Mouse (Mus musculus) CD4-positive, CD25-positive, alpha-beta regulatory T cell, adult 2 months (primary cell): ENCODE data around the gene Sowahb.

ENCODE experiments used
- DNase-seq: peaks from one replicate; pipeline ENCODE4 v3.0.0-alpha.2; 2012; ENCODE audit warnings: low read depth, low spot score

Gene Sowahb

DNA sequence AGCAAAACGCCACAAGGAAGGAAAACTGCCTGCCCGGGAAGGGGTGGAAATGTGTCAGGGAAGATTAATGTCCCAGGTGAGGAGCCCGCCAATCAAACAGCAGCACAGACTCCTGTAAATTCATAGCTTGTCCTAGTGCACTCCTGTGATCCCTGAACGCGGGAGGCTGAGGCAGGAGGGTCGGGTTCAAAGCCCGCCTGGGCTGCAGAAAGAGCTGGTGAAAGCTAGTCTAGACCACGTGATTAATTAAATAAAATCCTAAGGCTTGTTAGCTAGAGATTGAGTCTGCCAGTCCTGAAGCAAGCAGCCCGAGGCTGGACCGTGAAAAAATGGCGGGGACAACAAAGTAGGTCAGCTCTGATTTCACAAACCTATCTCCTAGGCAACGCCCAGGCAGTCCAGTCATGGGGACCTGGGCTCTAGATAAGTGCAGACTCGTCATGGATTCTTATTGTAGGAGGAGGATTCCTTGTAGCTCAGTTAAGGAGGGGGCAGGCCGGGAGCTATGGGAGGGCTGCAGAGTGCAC is 38.9 kb downstream of the Sowahb start:
- no peak for DNase-seq

DNA sequence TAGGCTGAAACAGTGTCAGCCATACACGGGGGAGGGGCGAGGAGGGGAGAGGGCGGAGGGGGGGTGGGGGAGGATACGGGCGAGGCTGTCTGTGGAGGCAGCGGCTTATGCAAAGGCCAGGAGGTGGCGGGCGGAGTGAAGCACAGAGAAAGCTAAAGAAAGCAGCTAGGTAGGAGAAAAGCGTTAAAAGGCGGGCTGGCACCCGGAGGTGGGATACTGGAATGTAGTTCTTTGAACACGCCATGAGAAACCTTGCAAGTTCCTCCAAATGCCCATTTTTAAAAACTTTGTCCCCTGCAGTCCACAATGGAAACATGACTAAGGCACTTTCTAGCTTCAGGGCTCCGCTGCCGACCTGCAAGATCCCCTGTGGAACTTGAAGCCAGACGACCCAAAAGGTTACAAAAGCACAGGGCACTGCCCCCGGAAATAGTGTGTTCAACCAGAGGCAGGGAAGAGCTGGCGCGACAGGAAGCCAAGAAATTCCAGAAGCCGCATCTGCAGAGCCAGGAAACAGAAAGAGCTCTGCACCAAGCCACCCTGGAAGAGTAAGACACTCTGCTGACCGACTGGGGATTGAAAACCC is 39.5 kb downstream of the Sowahb start:
- peak; percentile 2 for DNase-seq

DNA sequence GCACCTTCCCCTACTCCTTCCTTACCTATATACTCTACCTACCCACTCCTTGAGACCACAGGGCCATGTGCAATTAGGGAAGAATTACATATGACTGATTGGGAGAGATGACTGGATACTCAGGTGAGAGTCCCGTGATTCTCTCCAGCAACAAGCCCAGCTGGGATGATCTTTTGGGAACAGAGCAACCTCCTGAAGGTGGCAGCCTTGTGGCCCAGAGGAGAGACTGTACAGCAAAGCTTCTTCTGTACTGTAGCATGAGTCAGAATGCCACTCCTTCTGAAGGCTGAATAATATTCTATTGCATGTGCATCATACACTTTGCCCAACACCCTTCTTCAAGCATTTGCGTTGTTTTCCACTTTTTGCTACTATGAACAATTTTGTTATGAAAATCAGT is 42.2 kb downstream of the Sowahb start:
- DNase-seq: no peak

DNA sequence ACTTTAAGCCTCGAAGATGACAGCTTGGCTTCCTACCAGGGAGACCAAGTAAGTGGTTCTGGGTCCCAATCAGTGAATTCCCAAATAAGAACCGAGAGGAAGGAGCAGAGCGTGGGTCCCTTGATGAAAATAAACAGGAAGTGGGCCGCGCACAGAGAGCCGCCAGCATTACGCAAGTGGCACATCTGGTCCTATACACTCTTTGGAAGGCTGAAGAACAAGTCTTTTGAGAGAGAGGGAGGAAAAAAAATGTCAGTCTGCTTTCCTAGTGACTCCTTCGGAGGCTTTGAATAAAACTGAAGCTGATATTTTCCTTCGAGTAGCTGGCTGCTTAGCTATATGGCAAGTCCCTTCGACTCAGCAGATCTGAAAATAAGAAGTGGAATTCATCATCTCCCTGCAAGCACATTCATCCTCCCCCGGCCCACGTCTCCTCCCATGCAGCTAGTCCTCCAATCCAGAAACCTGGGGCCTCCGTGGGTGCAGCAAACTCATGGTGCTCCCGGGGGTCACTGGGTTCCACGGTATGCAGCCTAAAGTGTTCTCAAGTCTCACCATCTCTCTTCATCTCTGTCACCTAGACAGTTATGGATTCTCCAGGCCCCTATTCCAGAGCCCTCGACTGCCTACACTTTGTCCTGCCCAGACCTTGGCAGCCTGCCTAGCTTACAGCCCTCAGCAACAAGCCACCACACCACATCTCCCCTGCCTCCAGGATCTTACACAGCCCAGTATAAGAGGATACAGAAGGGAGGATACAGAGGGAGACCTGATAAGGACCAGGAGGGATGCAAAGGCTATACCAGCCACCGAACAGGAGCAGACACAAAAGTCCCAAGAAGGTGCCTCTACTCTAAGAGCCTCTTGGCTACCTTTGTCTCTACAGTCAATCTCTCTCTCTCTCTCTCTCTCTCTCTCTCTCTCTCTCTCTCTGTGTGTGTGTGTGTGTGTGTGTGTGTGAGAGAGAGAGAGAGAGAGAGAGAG is 43.8 kb downstream of the Sowahb start:
- DNase-seq: no peak

DNA sequence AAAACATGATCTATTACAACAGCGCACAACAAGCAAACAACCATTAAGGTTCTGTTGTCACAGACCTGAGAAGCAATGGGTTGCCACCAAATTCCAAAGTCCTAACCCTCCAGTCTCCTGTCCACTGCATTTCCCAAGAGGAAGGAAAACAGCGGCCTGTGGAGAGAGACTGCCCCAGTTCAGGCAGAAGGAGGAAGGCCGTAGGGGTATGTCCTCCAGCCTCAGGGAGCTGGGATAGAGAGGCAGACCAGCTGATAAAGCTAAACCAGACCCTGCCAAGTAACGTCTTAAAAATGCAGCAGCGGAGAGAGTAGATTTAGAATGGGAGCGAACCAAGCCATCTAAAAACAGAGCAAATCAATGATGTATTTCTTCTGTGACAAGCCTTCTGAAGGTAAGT is 44.8 kb downstream of the Sowahb start:
- no peak for DNase-seq

DNA sequence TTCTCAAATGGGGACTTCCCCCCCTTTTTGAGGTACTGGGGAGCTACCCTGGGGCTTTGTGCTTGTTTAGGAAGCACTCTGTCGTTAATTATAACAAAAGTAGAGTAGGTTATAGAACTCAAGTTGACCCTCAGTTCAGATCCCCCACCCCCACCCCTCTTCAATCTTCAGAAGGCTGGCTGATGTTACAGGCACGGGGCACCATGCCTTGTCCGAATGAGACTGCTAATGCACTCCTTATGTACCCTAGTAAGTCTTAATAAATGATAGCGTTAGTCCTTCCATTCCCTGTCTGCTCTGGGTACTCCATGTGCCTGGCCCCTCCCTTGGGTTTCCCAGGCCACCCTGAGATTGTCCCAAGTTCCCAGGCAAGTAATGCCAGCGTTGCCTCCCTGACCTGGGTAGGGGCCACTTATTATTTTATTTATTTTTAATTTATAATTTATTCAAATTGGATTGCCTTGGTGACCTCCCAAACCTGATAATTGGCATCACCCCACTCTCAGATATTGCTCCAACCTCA is 46.3 kb downstream of the Sowahb start:
- no peak for DNase-seq

DNA sequence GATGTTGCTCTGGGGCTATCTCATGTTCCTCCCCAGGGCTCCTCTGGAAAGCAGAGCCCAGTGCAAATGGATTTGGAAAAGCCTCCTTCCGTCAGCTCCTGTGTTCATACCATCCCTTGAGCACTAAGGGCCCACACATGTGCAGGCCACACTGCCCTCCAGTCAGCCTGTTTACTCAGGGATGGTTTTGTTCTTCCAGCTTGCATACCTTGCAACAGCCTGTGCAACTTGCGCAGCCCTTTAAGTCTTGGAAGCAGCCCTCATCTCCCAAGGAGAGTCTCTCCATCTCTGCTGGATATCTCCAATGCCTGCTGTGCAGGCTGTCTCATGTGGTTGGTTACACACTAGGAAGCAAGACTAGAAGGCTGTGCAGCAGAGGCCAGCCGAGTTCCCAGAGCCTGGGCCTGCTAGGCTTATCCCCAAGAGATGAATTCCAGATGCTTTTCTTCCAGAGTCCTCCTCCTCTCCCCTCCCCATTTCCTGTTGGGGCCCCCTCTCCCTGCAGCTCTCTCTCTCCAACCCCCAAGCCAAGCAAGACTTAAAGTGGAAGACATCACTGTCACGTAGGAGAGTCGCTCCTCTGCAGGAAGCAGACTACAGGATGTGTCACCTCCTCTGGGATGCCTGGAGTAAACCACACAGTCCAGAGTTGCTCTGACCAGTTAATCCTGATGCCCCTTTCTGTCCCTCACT is 47.2 kb downstream of the Sowahb start:
- no peak for DNase-seq

DNA sequence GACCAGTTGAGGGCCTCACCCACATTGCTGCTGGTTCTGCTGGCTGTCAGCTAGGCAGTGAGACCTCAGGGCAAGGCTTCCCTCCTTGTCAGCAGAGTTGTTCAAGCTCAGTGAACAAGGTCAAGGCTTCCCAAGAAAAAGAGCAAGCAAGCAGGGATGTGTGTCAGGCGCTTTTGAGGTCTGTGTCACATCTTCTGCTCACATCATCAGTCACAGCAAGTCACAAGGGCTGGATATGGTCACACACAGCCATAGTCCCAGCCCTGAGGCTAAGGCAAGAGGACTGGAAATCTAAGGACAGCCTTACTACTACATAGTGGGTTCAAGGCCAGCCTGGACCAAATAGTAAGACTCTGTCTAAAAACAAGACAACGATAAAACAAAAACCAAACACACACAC is 50.0 kb downstream of the Sowahb start:
- DNase-seq: no peak

DNA sequence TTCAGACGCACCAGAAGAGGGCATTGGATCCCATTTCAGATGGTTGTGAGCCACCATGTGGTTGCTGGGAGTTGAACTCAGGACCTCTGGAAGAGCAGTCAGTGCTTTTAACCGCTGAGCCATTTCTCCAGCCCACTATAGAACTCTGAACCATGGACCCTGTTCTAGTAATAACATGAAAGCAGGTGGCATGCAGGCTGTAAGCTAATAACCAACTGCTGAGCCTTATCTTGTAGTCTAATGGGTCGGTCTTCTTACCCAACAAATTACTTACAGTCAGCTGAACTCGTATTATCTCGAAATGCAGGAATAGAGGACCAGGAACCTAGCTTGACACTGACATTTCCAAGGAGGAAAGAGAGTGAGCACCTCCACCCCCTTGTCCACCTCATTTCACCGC is 50.5 kb downstream of the Sowahb start:
- DNase-seq: no peak

DNA sequence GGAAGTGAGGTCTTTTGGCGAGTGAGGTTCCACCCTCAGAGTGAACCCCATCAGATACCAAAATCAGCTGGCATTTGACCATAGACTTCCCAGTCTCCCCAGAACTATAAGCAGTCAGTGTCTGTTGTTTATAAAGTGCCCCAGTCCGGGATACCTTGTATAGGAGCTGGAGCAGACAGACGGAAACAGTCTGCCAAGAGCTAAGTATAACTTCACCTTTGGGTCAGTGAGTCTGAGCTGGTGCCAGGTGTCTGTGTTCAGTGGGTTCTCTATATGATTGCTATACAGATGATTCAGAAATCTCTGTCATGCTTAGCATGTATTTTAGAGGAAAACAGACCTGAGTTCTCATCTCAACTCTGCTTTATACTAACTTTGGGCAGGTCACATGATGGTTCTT is 52.7 kb downstream of the Sowahb start:
- DNase-seq: no peak
